Mouse (Mus musculus) left cerebral cortex, postnatal 36 days (tissue): ENCODE results near the gene Ankfy1. TPM values are rescaled to one million over a fixed set of nuclear protein-coding genes. Genes with fewer than 3 reads are reported as not detected.
"Not testable (repeated sequence)": the region's sequence is repeated elsewhere in the genome, so short reads cannot be mapped to it uniquely, and the experiment has no call there.

Experiments used
- DNase-seq, 2 experiments: peaks; one replicate each; pipeline ENCODE4 v3.0.0; 2021 to 2022; ENCODE audit warnings: low spot score in 2 of 2, mixed read lengths in 1 of 2
- intact Hi-C: fragments of 180-260 bp; cut with DNase I; formaldehyde crosslinking; loops from one replicate; pipeline ENCODE4 v1.15.1; 2025
- total RNA-seq, 2 experiments: library from RNA; stranded (reverse); gene quantifications; 2 replicates each; pipeline ENCODE4 v1.2.3; 2021

Gene Ankfy1
- total RNA-seq, 2 experiments from 2014 or later, result 29.6 to 41.0 TPM

- DNase-seq, intact Hi-C loops: not testable (repeated sequence)
These were observed 15.3 kb downstream of the Ankfy1 start for GRCm38 (mm10) chr11:72705111-72705510.

- intact Hi-C loops, result no loop called here
- peak; percentile 57 to 68 for DNase-seq
These were observed 22.9 kb downstream of the Ankfy1 start for GRCm38 (mm10) chr11:72712721-72713120.

- DNase-seq, result no peak
- intact Hi-C loops, result no loop called here
These were observed 28.4 kb downstream of the Ankfy1 start for GRCm38 (mm10) chr11:72718161-72718560.

- intact Hi-C loops, result no loop called here
- no peak for DNase-seq
These were observed 33.4 kb downstream of the Ankfy1 start for GRCm38 (mm10) chr11:72723165-72723564.

- intact Hi-C loops, result loop anchor here (2.0 kb wide), 1 partner anchor 149 kb away; no protein-coding TSS in a partner anchor
- DNase-seq, result no peak
These were observed 34.1 kb downstream of the Ankfy1 start for GRCm38 (mm10) chr11:72723871-72724270.

- DNase-seq, result no peak
- intact Hi-C loops, result no loop called here
These were observed 36.2 kb downstream of the Ankfy1 start for GRCm38 (mm10) chr11:72726023-72726422.

- intact Hi-C loops, result no loop called here
- no peak for DNase-seq
These were observed 43.9 kb downstream of the Ankfy1 start for GRCm38 (mm10) chr11:72733736-72734135.

GRCm38 (mm10) chr11:72734840-72735518, 45.2 kb downstream of the Ankfy1 start:
- intact Hi-C loops, result no loop called here
- no peak for DNase-seq

GRCm38 (mm10) chr11:72735519-72735860, 45.7 kb downstream of the Ankfy1 start:
- intact Hi-C loops, result no loop called here
- DNase-seq, result no peak

- intact Hi-C loops, result no loop called here
- DNase-seq, result no peak
These were observed 46.5 kb downstream of the Ankfy1 start for GRCm38 (mm10) chr11:72736320-72736719.

GRCm38 (mm10) chr11:72737517-72737916, 47.7 kb downstream of the Ankfy1 start:
- intact Hi-C loops, DNase-seq: not testable (repeated sequence)

- intact Hi-C loops, result no loop called here
These were observed 49.2 kb downstream of the Ankfy1 start for GRCm38 (mm10) chr11:72739048-72739447.

GRCm38 (mm10) chr11:72751956-72752355, 62.1 kb downstream of the Ankfy1 start:
- intact Hi-C loops, result no loop called here
- no peak for DNase-seq

More at GRCm38 (mm10) chr11:72739048-72739447, 49.2 kb downstream of the Ankfy1 start:
- no peak for DNase-seq

- intact Hi-C loops, result no loop called here
- no peak for DNase-seq
These were observed 68.5 kb downstream of the Ankfy1 start for GRCm38 (mm10) chr11:72758316-72758715.

- intact Hi-C loops, result no loop called here
- no peak for DNase-seq
These were observed 69.8 kb downstream of the Ankfy1 start for GRCm38 (mm10) chr11:72759581-72759980.

- DNase-seq, result no peak
- intact Hi-C loops, result no loop called here
These were observed 71.0 kb downstream of the Ankfy1 start for GRCm38 (mm10) chr11:72760781-72761180.

- DNase-seq, result peak; percentile 19 to 22
- intact Hi-C loops, result no loop called here
These were observed 74.5 kb downstream of the Ankfy1 start for GRCm38 (mm10) chr11:72764270-72764669.

- intact Hi-C loops, result no loop called here
- DNase-seq, result no peak
These were observed 77.9 kb downstream of the Ankfy1 start for GRCm38 (mm10) chr11:72767716-72768115.

GRCm38 (mm10) chr11:72769061-72769460, 79.3 kb downstream of the Ankfy1 start:
- no peak for DNase-seq
- intact Hi-C loops, result no loop called here

GRCm38 (mm10) chr11:72770324-72770723, 80.5 kb downstream of the Ankfy1 start:
- DNase-seq, result no peak
- intact Hi-C loops, result no loop called here

- intact Hi-C loops, result no loop called here
- DNase-seq, result no peak
These were observed 81.0 kb downstream of the Ankfy1 start for GRCm38 (mm10) chr11:72770816-72771215.

GRCm38 (mm10) chr11:72771461-72771860, 81.7 kb downstream of the Ankfy1 start:
- DNase-seq, result no peak
- intact Hi-C loops, result no loop called here
